Mouse (Mus musculus): ENCODE results near the gene Pde6g. TPM values are rescaled to one million over a fixed set of nuclear protein-coding genes. Genes with fewer than 3 reads are reported as not detected.
"Not testable (repeated sequence)": the region's sequence is repeated elsewhere in the genome, so short reads cannot be mapped to it uniquely, and the experiment has no call there.

Gene Pde6g
- polyA plus RNA-seq, 1 experiment, result 0.18 TPM

GRCm38 (mm10) chr11:120426727-120427126 is 26.6 kb downstream of the Pde6g start:
- Histone ChIP-seq H3K27me3 (ENCODE audit: control insufficient read depth, insufficient read depth, insufficient read length) (no peaks in the 10 kb centered on the region), H3K79me2 (ENCODE audit: control insufficient read depth, insufficient read depth) (peaks cover 55% of the 10 kb centered on the region), H3K4me3 (no peak overlapping the region), H3K36me3 (ENCODE audit: control insufficient read depth, insufficient read depth) (peaks cover 66% of the 10 kb centered on the region), H3K4me2 (ENCODE audit: low read depth) (no peak overlapping the region), H3ac (ENCODE audit: control insufficient read depth, insufficient read length) (no peak overlapping the region)
- TF ChIP-seq POLR2AphosphoS2 (IDR thresholded peaks at IDR 0.05; ENCODE audit: insufficient read length, low read depth), result no peak
- no peak for TF ChIP-seq CEBPB (IDR thresholded peaks at IDR 0.05; ENCODE audit: insufficient read depth, poor library complexity, severe bottlenecking)
- no peak for TF ChIP-seq E2F4 (IDR thresholded peaks at IDR 0.05; ENCODE audit: insufficient read depth)
- no peak for TF ChIP-seq REST (IDR thresholded peaks at IDR 0.05; ENCODE audit: insufficient read depth, insufficient read length)
- TF ChIP-seq TCF3 (IDR thresholded peaks at IDR 0.05; ENCODE audit: insufficient read length, low read depth), result no peak
- TF ChIP-seq SRF (IDR thresholded peaks at IDR 0.05; ENCODE audit: control insufficient read depth, insufficient read length, low read depth), result no peak

- Histone ChIP-seq H3ac (ENCODE audit: control insufficient read depth, insufficient read length) (no peak overlapping the region), H3K27me3 (ENCODE audit: control insufficient read depth, insufficient read depth, insufficient read length) (no peaks in the 10 kb centered on the region), H3K36me3 (ENCODE audit: control insufficient read depth, insufficient read depth) (peaks cover 72% of the 10 kb centered on the region), H3K4me3 (no peak overlapping the region), H3K79me2 (ENCODE audit: control insufficient read depth, insufficient read depth) (peaks cover 35% of the 10 kb centered on the region), H3K4me2 (ENCODE audit: low read depth) (no peak overlapping the region)
- TF ChIP-seq MYOG (IDR thresholded peaks at IDR 0.05; ENCODE audit: control insufficient read depth in 1 of 3, insufficient read depth in 1 of 3, insufficient read length in 2 of 3, low read depth in 2 of 3), result no peak
- no peak for TF ChIP-seq USF1 (IDR thresholded peaks at IDR 0.05; ENCODE audit: low read depth)
- TF ChIP-seq POLR2A (IDR thresholded peaks at IDR 0.05; ENCODE audit: insufficient read length, low read depth), result no peak
- no peak for TF ChIP-seq MYOD1 (IDR thresholded peaks at IDR 0.05; ENCODE audit: control insufficient read depth in 1 of 3, insufficient read length in 2 of 3, low read depth in 2 of 3)
Measured at GRCm38 (mm10) chr11:120423569-120424295, 29.6 kb downstream of the Pde6g start.

GRCm38 (mm10) chr11:120422651-120423568 is 30.4 kb downstream of the Pde6g start:
- Histone ChIP-seq H3K4me3 (no peak overlapping the region), H3K79me2 (ENCODE audit: control insufficient read depth, insufficient read depth) (peaks cover 28% of the 10 kb centered on the region), H3ac (ENCODE audit: control insufficient read depth, insufficient read length) (no peak overlapping the region), H3K4me2 (ENCODE audit: low read depth) (no peak overlapping the region), H3K36me3 (ENCODE audit: control insufficient read depth, insufficient read depth) (peaks cover 71% of the 10 kb centered on the region), H3K27me3 (ENCODE audit: control insufficient read depth, insufficient read depth, insufficient read length) (no peaks in the 10 kb centered on the region)
- TF ChIP-seq TCF3 (IDR thresholded peaks at IDR 0.05; ENCODE audit: insufficient read length, low read depth), result no peak

- Histone ChIP-seq H3ac (ENCODE audit: control insufficient read depth, insufficient read length) (no peak overlapping the region), H3K4me3 (no peak overlapping the region), H3K4me2 (ENCODE audit: low read depth) (no peak overlapping the region), H3K36me3 (ENCODE audit: control insufficient read depth, insufficient read depth) (peaks cover 62% of the 10 kb centered on the region), H3K27me3 (ENCODE audit: control insufficient read depth, insufficient read depth, insufficient read length) (no peaks in the 10 kb centered on the region), H3K79me2 (ENCODE audit: control insufficient read depth, insufficient read depth) (peaks cover 13% of the 10 kb centered on the region)
- TF ChIP-seq MYOG (IDR thresholded peaks at IDR 0.05; ENCODE audit: control insufficient read depth in 1 of 3, insufficient read depth in 1 of 3, insufficient read length in 2 of 3, low read depth in 2 of 3), result no peak
- TF ChIP-seq MAX (IDR thresholded peaks at IDR 0.05; ENCODE audit: low read depth), result no peak
- no peak for TF ChIP-seq SRF (IDR thresholded peaks at IDR 0.05; ENCODE audit: control insufficient read depth, insufficient read length, low read depth)
- no peak for TF ChIP-seq CEBPB (IDR thresholded peaks at IDR 0.05; ENCODE audit: insufficient read depth, poor library complexity, severe bottlenecking)
- no peak for TF ChIP-seq POLR2A (IDR thresholded peaks at IDR 0.05; ENCODE audit: insufficient read length, low read depth)
- TF ChIP-seq MYOD1 (IDR thresholded peaks at IDR 0.05; ENCODE audit: control insufficient read depth in 1 of 3, insufficient read length in 2 of 3, low read depth in 2 of 3), result no peak
- no peak for TF ChIP-seq E2F4 (IDR thresholded peaks at IDR 0.05; ENCODE audit: insufficient read depth)
- no peak for TF ChIP-seq TCF12 (IDR thresholded peaks at IDR 0.05; ENCODE audit: insufficient read depth, poor library complexity, severe bottlenecking)
Measured at GRCm38 (mm10) chr11:120418592-120418991, 34.7 kb downstream of the Pde6g start.

GRCm38 (mm10) chr11:120417852-120418251 is 35.4 kb downstream of the Pde6g start:
- peaks cover 62% of the 10 kb centered on the region for H3K36me3 ChIP-seq (ENCODE audit: control insufficient read depth, insufficient read depth)
- no peaks in the 10 kb centered on the region for H3K27me3 ChIP-seq (ENCODE audit: control insufficient read depth, insufficient read depth, insufficient read length)
- no peak overlapping the region for H3K4me3 ChIP-seq
- H3K4me2 ChIP-seq (ENCODE audit: low read depth), result no peak overlapping the region
- peak in 2 of 3 experiments; percentile 61 to 72 for TF ChIP-seq MYOD1 (IDR thresholded peaks at IDR 0.05; ENCODE audit: control insufficient read depth in 1 of 3, insufficient read length in 2 of 3, low read depth in 2 of 3)
- TF ChIP-seq POLR2AphosphoS2 (IDR thresholded peaks at IDR 0.05; ENCODE audit: insufficient read length, low read depth), result no peak
- TF ChIP-seq USF1 (IDR thresholded peaks at IDR 0.05; ENCODE audit: low read depth), result no peak
- TF ChIP-seq POLR2A (IDR thresholded peaks at IDR 0.05; ENCODE audit: insufficient read length, low read depth), result no peak
- TF ChIP-seq MYOG (IDR thresholded peaks at IDR 0.05; ENCODE audit: control insufficient read depth in 1 of 3, insufficient read depth in 1 of 3, insufficient read length in 2 of 3, low read depth in 2 of 3), result peak in 1 of 3 experiments; percentile 88
- no peak for TF ChIP-seq TCF3 (IDR thresholded peaks at IDR 0.05; ENCODE audit: insufficient read length, low read depth)
- no peak for TF ChIP-seq REST (IDR thresholded peaks at IDR 0.05; ENCODE audit: insufficient read depth, insufficient read length)
- TF ChIP-seq CEBPB (IDR thresholded peaks at IDR 0.05; ENCODE audit: insufficient read depth, poor library complexity, severe bottlenecking), result no peak
- no peak overlapping the region for H3ac ChIP-seq (ENCODE audit: control insufficient read depth, insufficient read length)
- H3K79me2 ChIP-seq (ENCODE audit: control insufficient read depth, insufficient read depth), result peaks cover 8% of the 10 kb centered on the region

GRCm38 (mm10) chr11:120413621-120414020 is 39.7 kb downstream of the Pde6g start:
- not testable (repeated sequence) for H3K4me3 ChIP-seq; H3K4me2 ChIP-seq (ENCODE audit: low read depth); H3ac ChIP-seq (ENCODE audit: control insufficient read depth, insufficient read length); H3K79me2 ChIP-seq (ENCODE audit: control insufficient read depth, insufficient read depth); H3K27me3 ChIP-seq (ENCODE audit: control insufficient read depth, insufficient read depth, insufficient read length)
- H3K36me3 ChIP-seq (ENCODE audit: control insufficient read depth, insufficient read depth), result peaks cover 65% of the 10 kb centered on the region

Measured in myocyte (in vitro differentiated cells).